Comparison of ENCODE assay signal across 27 mouse cellular contexts in genomic region chr1:37131146-37131545, GRCm38 (mm10).
A peak's percentile ranks its signal among the peaks of the same experiment; 100 is the strongest.
DNase-seq lines count a peak whose midpoint lies in the region; ATAC-seq and TF ChIP-seq lines count a peak whose summit lies in the region.
"Had no signal": no experiment of that assay in that cellular context is flagged by ENCODE, and none has a peak within 500 bp of the region (broad histone marks: within the 10 kb centered on the region; RNA-seq: fewer than 3 reads in every experiment).

No protein-coding gene starts in this region.

- H3K9me3 ChIP-seq in hindbrain, embryonic 10.5 days: no peaks in the 10 kb centered on the region
- no peaks in the 10 kb centered on the region for H3K9me3 ChIP-seq in hindbrain, embryonic 13.5 days
- no peaks in the 10 kb centered on the region for H3K9me3 ChIP-seq in ES-Bruce4 (replicated peaks; ENCODE audit: control insufficient read depth, insufficient read depth, low read length, poor library complexity, severe bottlenecking)
- no peaks in the 10 kb centered on the region for H3K9me3 ChIP-seq in limb, embryonic 10.5 days (replicated peaks)
- H3K9me3 ChIP-seq in lung, postnatal 0 days (ENCODE audit: low read length): no peaks in the 10 kb centered on the region
- H3K9me3 ChIP-seq: embryonic facial prominence, embryonic 12.5 days; embryonic facial prominence, embryonic 15.5 days; heart, embryonic 10.5 days; heart, embryonic 13.5 days; hindbrain, embryonic 12.5 days had no signal

- no peak for TF ChIP-seq POLR2A in ES-Bruce4 (IDR thresholded peaks at IDR 0.05; ENCODE audit: insufficient read depth, low read length)

- H3K27me3 ChIP-seq in hindbrain, embryonic 10.5 days (ENCODE audit: insufficient read depth, poor library complexity, severe bottlenecking): no peaks in the 10 kb centered on the region
- H3K27me3 ChIP-seq in hindbrain, embryonic 13.5 days: no peaks in the 10 kb centered on the region
- no peaks in the 10 kb centered on the region for H3K27me3 ChIP-seq in ES-Bruce4 (ENCODE audit: control insufficient read depth, insufficient read depth, low read length, poor library complexity, severe bottlenecking)
- no peaks in the 10 kb centered on the region for H3K27me3 ChIP-seq in limb, embryonic 10.5 days (ENCODE audit: low read depth, poor library complexity, severe bottlenecking)
- H3K27me3 ChIP-seq in lung, postnatal 0 days (replicated peaks; ENCODE audit: insufficient read depth, low read length): no peaks in the 10 kb centered on the region
- H3K27me3 ChIP-seq: embryonic facial prominence, embryonic 12.5 days; embryonic facial prominence, embryonic 15.5 days; heart, embryonic 13.5 days; hindbrain, embryonic 12.5 days had no signal

- H3K36me3 ChIP-seq in hindbrain, embryonic 10.5 days: no peaks in the 10 kb centered on the region
- no peaks in the 10 kb centered on the region for H3K36me3 ChIP-seq in hindbrain, embryonic 13.5 days
- H3K36me3 ChIP-seq in ES-Bruce4 (ENCODE audit: control insufficient read depth, insufficient read depth, low read length, poor library complexity, severe bottlenecking): no peaks in the 10 kb centered on the region
- no peaks in the 10 kb centered on the region for H3K36me3 ChIP-seq in limb, embryonic 10.5 days
- no peaks in the 10 kb centered on the region for H3K36me3 ChIP-seq in lung, postnatal 0 days (ENCODE audit: insufficient read depth, low read length)
- H3K36me3 ChIP-seq: embryonic facial prominence, embryonic 12.5 days; embryonic facial prominence, embryonic 15.5 days; heart, embryonic 10.5 days; heart, embryonic 13.5 days; hindbrain, embryonic 12.5 days had no signal

- H3K9ac ChIP-seq in hindbrain, embryonic 13.5 days: no peak overlapping the region
- H3K9ac ChIP-seq in ES-Bruce4 (ENCODE audit: low read depth, poor library complexity, severe bottlenecking): no peak overlapping the region
- no peak overlapping the region for H3K9ac ChIP-seq in lung, postnatal 0 days (replicated peaks; ENCODE audit: low read depth)
- H3K9ac ChIP-seq: embryonic facial prominence, embryonic 12.5 days; embryonic facial prominence, embryonic 15.5 days; forebrain, postnatal 0 days; heart, embryonic 13.5 days; hindbrain, embryonic 12.5 days had no signal

- TF ChIP-seq EP300 in ES-Bruce4 (IDR thresholded peaks at IDR 0.05; ENCODE audit: insufficient read depth, low read depth, low read length): no peak
- TF ChIP-seq EP300 in lung, postnatal 0 days (IDR thresholded peaks at IDR 0.05): no peak

- H3K4me3 ChIP-seq in hindbrain, embryonic 10.5 days: no peak overlapping the region
- no peak overlapping the region for H3K4me3 ChIP-seq in hindbrain, embryonic 13.5 days
- no peak overlapping the region for H3K4me3 ChIP-seq in ES-Bruce4 (ENCODE audit: low read depth, low read length)
- no peak overlapping the region for H3K4me3 ChIP-seq in limb, embryonic 10.5 days
- H3K4me3 ChIP-seq in lung, postnatal 0 days (ENCODE audit: low read depth, low read length): no peak overlapping the region
- H3K4me3 ChIP-seq: embryonic facial prominence, embryonic 12.5 days; embryonic facial prominence, embryonic 15.5 days; heart, embryonic 10.5 days; heart, embryonic 13.5 days; hindbrain, embryonic 12.5 days had no signal

- no peak for TF ChIP-seq CTCF in ES-Bruce4 (IDR thresholded peaks at IDR 0.05; ENCODE audit: low read depth, low read length)
- no peak for TF ChIP-seq CTCF in lung, postnatal 0 days (IDR thresholded peaks at IDR 0.05)

- peak overlapping the region; percentile 3; the same call in 1 of the 2 replicates for H3K27ac ChIP-seq in hindbrain, embryonic 10.5 days
- no peak overlapping the region for H3K27ac ChIP-seq in hindbrain, embryonic 13.5 days
- 0 out of 2 replicates have a peak overlapping the region, but pooled peaks have one; percentile 0 for H3K27ac ChIP-seq in ES-Bruce4 (ENCODE audit: insufficient read depth, low read length)
- peak overlapping the region; percentile 34; the same call in 1 of the 2 replicates for H3K27ac ChIP-seq in limb, embryonic 10.5 days
- no peak overlapping the region for H3K27ac ChIP-seq in lung, postnatal 0 days (ENCODE audit: low read length)
- H3K27ac ChIP-seq: embryonic facial prominence, embryonic 12.5 days; embryonic facial prominence, embryonic 15.5 days; heart, embryonic 10.5 days; heart, embryonic 13.5 days; hindbrain, embryonic 12.5 days had no signal

- no peak for ATAC-seq in hindbrain, embryonic 13.5 days (ENCODE audit: low FRiP score)
- no peak for ATAC-seq in lung, postnatal 0 days
- ATAC-seq: CD4-positive, CD25-positive, alpha-beta regulatory T cell, adult 4 months; forebrain, embryonic 14.5 days; forebrain, postnatal 0 days; hindbrain, embryonic 16.5 days; intestine, embryonic 16.5 days had no signal

- 0 out of 2 replicates have a peak, but pooled peaks cover 3% of the 10 kb centered on the region for H3K4me1 ChIP-seq in hindbrain, embryonic 10.5 days (replicated peaks)
- no peaks in the 10 kb centered on the region for H3K4me1 ChIP-seq in hindbrain, embryonic 13.5 days (replicated peaks)
- H3K4me1 ChIP-seq in ES-Bruce4 (ENCODE audit: control insufficient read depth, insufficient read depth, low read length): no peaks in the 10 kb centered on the region
- H3K4me1 ChIP-seq in limb, embryonic 10.5 days: no peaks in the 10 kb centered on the region
- H3K4me1 ChIP-seq in lung, postnatal 0 days (ENCODE audit: insufficient read depth, low read depth, low read length): no peaks in the 10 kb centered on the region
- H3K4me1 ChIP-seq: embryonic facial prominence, embryonic 12.5 days; embryonic facial prominence, embryonic 15.5 days; heart, embryonic 10.5 days; heart, embryonic 13.5 days; hindbrain, embryonic 12.5 days had no signal

- peak; percentile 27 to 49 for DNase-seq in cerebellum, postnatal 14 days
- DNase-seq in cerebellum, adult 11-12 months: no peak
- DNase-seq in hindbrain, embryonic 10.5 days (ENCODE audit: low spot score): no peak
- DNase-seq in limb, embryonic 10.5 days (ENCODE audit: low spot score): no peak
- no peak for DNase-seq in lung, postnatal 0 days (ENCODE audit: low spot score)
- DNase-seq: adrenal gland, adult 2 months; adrenal gland, postnatal 25 days; cerebellum, adult 2 months; cerebellum, postnatal 25 days; forebrain, postnatal 0 days; gastrocnemius, postnatal 14 days; heart, adult 18-20 months; heart, postnatal 14 days; heart, postnatal 4 days; kidney, adult 18-20 months; kidney, adult 9 months had no signal

- no peak overlapping the region for H3K4me2 ChIP-seq in hindbrain, embryonic 13.5 days
- H3K4me2 ChIP-seq in lung, postnatal 0 days (replicated peaks; ENCODE audit: low read depth, low read length): no peak overlapping the region
- H3K4me2 ChIP-seq: embryonic facial prominence, embryonic 12.5 days; embryonic facial prominence, embryonic 15.5 days; heart, embryonic 13.5 days; hindbrain, embryonic 12.5 days had no signal

Comparison
In these comparisons a context has a peak if more than half of its experiments do, and no peak if none do; other contexts are left out.
1. DNase-seq: peak in cerebellum, postnatal 14 days (2 of 2); none in cerebellum, adult 11-12 months (single experiment), hindbrain, embryonic 10.5 days (single experiment), limb, embryonic 10.5 days (single experiment) and lung, postnatal 0 days (single experiment).
2. H3K27ac ChIP-seq: peak in hindbrain, embryonic 10.5 days (single experiment), ES-Bruce4 (single experiment) and limb, embryonic 10.5 days (single experiment); none in hindbrain, embryonic 13.5 days (single experiment) and lung, postnatal 0 days (single experiment).